Mouse (Mus musculus) adrenal gland, postnatal 14 days (tissue): ENCODE results near the gene Acoxl. TPM values are rescaled to one million over a fixed set of nuclear protein-coding genes. Genes with fewer than 3 reads are reported as not detected.

Experiments used
- DNase-seq: peaks from one replicate; pipeline ENCODE4 v3.0.0; 2021; ENCODE audit warnings: mixed read lengths
- long read RNA-seq, 2 experiments: library from polyadenylated mRNA; stranded (forward); transcript quantifications; one replicate each; pipeline ENCODE4 v2.0.0; 2021
- total RNA-seq: library from RNA; stranded (reverse); gene quantifications from 2 replicates; pipeline ENCODE4 v1.2.3, GENCODE M21; 2021

Acoxl gene
- total RNA-seq = 0.23 and 0.48 TPM in 2 replicates
- long read RNA-seq, experiment 1 = 0 reads
- long read RNA-seq, experiment 2, partial matches to known transcripts = 0 of 3 reads
- long read RNA-seq, experiment 2, other reads (novel, unspliced or antisense) = 3 of 3 reads

GRCm38 (mm10) chr2:127838576-127838975, at the start of gene Acoxl:
TSS of gene Acoxl (plus strand) at chr2:127838876.
- no peak for DNase-seq

- DNase-seq = peak; percentile 13
These were observed 49.5 kb upstream of the Acoxl start for GRCm38 (mm10) chr2:127789138-127789537.

- DNase-seq = peak; percentile 33
These were observed 48.9 kb upstream of the Acoxl start for GRCm38 (mm10) chr2:127789651-127790270.

GRCm38 (mm10) chr2:127791919-127792603, 46.6 kb upstream of the Acoxl start, which contains the start of gene Mtln:
TSS of gene Mtln (minus strand) at chr2:127792488.
- DNase-seq = peak; percentile 93

- peak; percentile 97 for DNase-seq
These were observed 7.1 kb upstream of the Acoxl start, which contains the start of gene Bub1 for GRCm38 (mm10) chr2:127831401-127832102. TSS of gene Bub1 (minus strand) at chr2:127831865.

- DNase-seq = no peak
These were observed 6.4 kb upstream of the Acoxl start for GRCm38 (mm10) chr2:127832103-127832832.

- DNase-seq = peak; percentile 10
These were observed 5.9 kb upstream of the Acoxl start for GRCm38 (mm10) chr2:127832833-127833190.

- no peak for DNase-seq
These were observed 749 bp downstream of the Acoxl start for GRCm38 (mm10) chr2:127839425-127839824.

- no peak for DNase-seq
These were observed 2.7 kb downstream of the Acoxl start for GRCm38 (mm10) chr2:127841402-127841801.

- DNase-seq = peak; percentile 44
These were observed 3.7 kb downstream of the Acoxl start for GRCm38 (mm10) chr2:127842421-127842820.

- no peak for DNase-seq
These were observed 6.8 kb downstream of the Acoxl start for GRCm38 (mm10) chr2:127845346-127845982.

GRCm38 (mm10) chr2:127846008-127846407, 7.3 kb downstream of the Acoxl start:
- no peak for DNase-seq

- no peak for DNase-seq
These were observed 7.9 kb downstream of the Acoxl start for GRCm38 (mm10) chr2:127846571-127846970.

- no peak for DNase-seq
These were observed 11.7 kb downstream of the Acoxl start for GRCm38 (mm10) chr2:127850371-127850770.

GRCm38 (mm10) chr2:127854332-127854991, 15.8 kb downstream of the Acoxl start:
- DNase-seq = peak; percentile 75

- no peak for DNase-seq
These were observed 25.7 kb downstream of the Acoxl start for GRCm38 (mm10) chr2:127864381-127864780.

- DNase-seq = no peak
These were observed 42.4 kb downstream of the Acoxl start for GRCm38 (mm10) chr2:127881063-127881462.

- peak; percentile 92 for DNase-seq
These were observed 50.8 kb downstream of the Acoxl start for GRCm38 (mm10) chr2:127889432-127889831.

- no peak for DNase-seq
These were observed 51.3 kb downstream of the Acoxl start for GRCm38 (mm10) chr2:127889979-127890378.

- DNase-seq = peak; percentile 89
These were observed 51.9 kb downstream of the Acoxl start for GRCm38 (mm10) chr2:127890526-127890925.

- no peak for DNase-seq
These were observed 52.4 kb downstream of the Acoxl start for GRCm38 (mm10) chr2:127891056-127891455.
